Mouse (Mus musculus) lung, embryonic 14.5 days (tissue): ENCODE measurements at regions not wholly inside any gene's neighbourhood (a gene's known extent, or its start where the extent isn't known, plus 50 kb on each side); places are given as distances from the start of the nearest gene placed in this dataset.
A peak's percentile ranks its signal among the peaks of the same experiment; 100 is the strongest.

Source experiments
- ATAC-seq: fragments of 200-750 bp; cut with Nextera tagmentation; 2 replicates; pipeline ENCODE4 v1.8.0; 2017; ENCODE audit warnings: mild to moderate bottlenecking, moderate TSS enrichment, moderate library complexity; ENCODE audit not compliant: insufficient read depth
- DNase-seq: peaks from one replicate; pipeline ENCODE4 v3.0.0-alpha.2; 2015
- H3K27ac ChIP-seq: fragments of 300-500 bp; sonication (generic); 2 replicates; pipeline ENCODE4 v1.5.1; 2014; ENCODE audit warnings: low read depth, mild to moderate bottlenecking, moderate library complexity
- H3K27me3 ChIP-seq: fragments of 300-500 bp; sonication (generic); 2 replicates; pipeline ENCODE4 v1.6.1; 2014; ENCODE audit warnings: low read length, control low read depth; ENCODE audit not compliant: insufficient read depth
- H3K36me3 ChIP-seq: fragments of 300-500 bp; sonication (generic); 2 replicates; pipeline ENCODE4 v1.6.1; 2014; ENCODE audit warnings: control low read depth; ENCODE audit not compliant: insufficient read depth
- H3K4me1 ChIP-seq: fragments of 300-500 bp; sonication (generic); 2 replicates; pipeline ENCODE4 v1.6.1; 2014; ENCODE audit warnings: antibody characterized with exemption, control low read depth; ENCODE audit not compliant: insufficient read depth
- H3K4me2 ChIP-seq: fragments of 300-500 bp; sonication (generic); 2 replicates; pipeline ENCODE4 v1.6.1; 2014; ENCODE audit warnings: mild to moderate bottlenecking
- H3K4me3 ChIP-seq: fragments of 300-500 bp; sonication (generic); 2 replicates; pipeline ENCODE4 v1.5.1; 2014; ENCODE audit warnings: low read depth, low read length
- H3K9ac ChIP-seq: fragments of 300-500 bp; sonication (generic); 2 replicates; pipeline ENCODE4 v1.6.1; 2014
- H3K9me3 ChIP-seq: fragments of 300-500 bp; sonication (generic); 2 replicates; pipeline ENCODE4 v1.6.1; 2016; ENCODE audit warnings: low read depth, low read length, control low read depth
- CTCF ChIP-seq: IDR thresholded peaks from 2 replicates; pipeline ENCODE4 v1.5.1; 2016; ENCODE audit warnings: antibody characterized with exemption, low read depth
- WGBS: fragments of 180-500 bp; shearing (Covaris S2); extraction: QIAGEN DNeasy Blood & Tissue Kit; methylation state at CpG from one replicate; pipeline ENCODE4 v1.1.7; 2014; 5-methylcytosine and 5-hydroxymethylcytosine counted together

DNA sequence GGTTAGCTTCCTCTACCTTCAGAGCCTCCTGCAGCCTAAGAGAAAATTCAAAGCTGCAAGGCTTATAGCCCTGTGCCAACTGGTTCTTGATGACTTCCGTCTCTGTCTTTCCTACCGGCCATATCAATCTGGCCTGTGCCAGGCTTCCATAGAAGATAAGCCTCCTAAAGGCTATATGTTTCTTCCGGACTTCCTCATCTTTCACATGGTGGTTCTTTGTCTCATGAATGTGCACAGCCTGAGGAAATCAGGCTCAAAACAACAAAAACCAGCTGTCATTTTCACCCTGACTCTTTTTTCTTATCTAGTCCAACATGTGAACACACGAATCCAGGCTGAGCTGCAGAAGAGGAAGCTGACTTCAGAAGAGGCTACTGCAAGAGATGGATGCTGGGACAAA is 4748.1 kb downstream of the 9330182O14Rik start:
- Histone ChIP-seq H3K4me3 (no peak overlapping the region), H3K36me3 (no peaks in the 10 kb centered on the region), H3K4me1 (no peaks in the 10 kb centered on the region), H3K9me3 (no peaks in the 10 kb centered on the region), H3K9ac (no peak overlapping the region), H3K27ac (no peak overlapping the region), H3K4me2 (no peak overlapping the region), H3K27me3 (no peaks in the 10 kb centered on the region)
- TF ChIP-seq CTCF = no peak
- DNase-seq = no peak
- 61% methylated on average over 4 of the region's 4 CpGs for WGBS
- ATAC-seq = no peak

DNA sequence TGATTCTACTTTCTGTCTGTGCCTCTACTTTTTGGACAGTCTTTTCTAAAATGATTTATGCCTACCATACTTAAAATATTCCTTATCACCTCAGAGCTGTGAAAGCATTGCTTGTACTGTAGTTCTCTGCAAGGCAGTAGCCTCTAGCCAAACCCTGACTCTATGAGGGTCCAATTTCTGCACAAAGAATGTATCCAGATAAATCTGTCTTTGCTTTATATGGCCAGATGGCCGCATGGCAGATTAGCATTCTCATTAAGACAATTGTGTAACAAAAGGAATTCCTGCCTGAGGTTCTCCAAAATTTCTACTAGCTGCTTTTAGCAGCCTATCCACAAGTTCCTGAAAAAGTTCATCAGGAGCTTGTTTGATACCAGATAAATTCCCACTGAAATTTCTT is 4757.4 kb downstream of the 9330182O14Rik start:
- no peaks in the 10 kb centered on the region for H3K36me3 ChIP-seq
- WGBS = 54% methylated on average over 1 of the region's 1 CpGs
- no peaks in the 10 kb centered on the region for H3K27me3 ChIP-seq
- ATAC-seq = no peak
- H3K4me2 ChIP-seq = no peak overlapping the region
- no peaks in the 10 kb centered on the region for H3K4me1 ChIP-seq
- peak; percentile 21 for DNase-seq
- H3K4me3 ChIP-seq = no peak overlapping the region
- H3K9me3 ChIP-seq = no peaks in the 10 kb centered on the region
- H3K9ac ChIP-seq = no peak overlapping the region
- H3K27ac ChIP-seq = no peak overlapping the region
- no peak for TF ChIP-seq CTCF

DNA sequence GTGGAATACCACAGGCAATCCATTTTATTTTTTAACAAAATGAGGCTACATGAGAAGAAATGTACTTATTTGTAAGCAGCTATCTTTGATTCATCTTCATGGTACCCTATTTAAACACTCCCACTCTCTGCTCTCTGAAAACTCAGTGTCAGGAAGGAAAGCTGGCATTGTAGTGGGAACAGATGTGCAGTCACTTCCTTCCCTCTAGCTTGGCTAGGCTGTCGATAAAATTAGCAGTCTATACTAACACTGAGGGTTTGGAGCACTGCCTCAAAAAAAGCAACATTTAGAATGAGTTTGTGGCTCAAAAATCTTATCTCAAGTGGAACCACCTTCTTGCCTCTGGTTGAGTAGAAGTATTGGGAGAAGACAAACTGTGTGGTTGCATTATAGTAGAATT is 4762.1 kb downstream of the 9330182O14Rik start:
- DNase-seq (peak; percentile 9), ATAC-seq (no peak)
- Histone ChIP-seq H3K4me2 (no peak overlapping the region), H3K4me1 (no peaks in the 10 kb centered on the region), H3K9ac (no peak overlapping the region), H3K27ac (no peak overlapping the region), H3K36me3 (no peaks in the 10 kb centered on the region), H3K27me3 (no peaks in the 10 kb centered on the region), H3K4me3 (no peak overlapping the region), H3K9me3 (no peaks in the 10 kb centered on the region)
- no peak for TF ChIP-seq CTCF
- 54% methylated on average over 1 of the region's 1 CpGs for WGBS

DNA sequence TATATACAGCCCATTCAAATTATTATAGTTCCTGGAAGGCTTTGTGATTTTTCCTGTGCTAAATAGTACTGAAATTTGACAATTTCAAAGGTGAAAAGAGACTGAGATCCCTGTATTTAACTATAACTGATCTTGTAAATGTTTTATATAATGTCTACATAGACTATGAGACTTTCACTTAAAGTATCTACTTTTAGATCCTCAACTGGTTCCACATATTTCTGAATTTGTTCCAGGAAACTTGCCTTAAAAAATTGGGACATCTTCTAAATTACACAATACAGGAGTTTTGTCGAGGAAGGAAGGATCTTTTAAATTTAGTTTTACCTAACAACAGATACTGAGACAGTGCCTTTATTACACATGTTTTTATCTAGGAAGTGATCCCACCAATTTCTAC is 4763.4 kb downstream of the 9330182O14Rik start:
- H3K27ac ChIP-seq = no peak overlapping the region
- no peaks in the 10 kb centered on the region for H3K36me3 ChIP-seq
- no peak overlapping the region for H3K9ac ChIP-seq
- ATAC-seq = no peak
- no peak for TF ChIP-seq CTCF
- H3K9me3 ChIP-seq = no peaks in the 10 kb centered on the region
- no peaks in the 10 kb centered on the region for H3K4me1 ChIP-seq
- H3K27me3 ChIP-seq = no peaks in the 10 kb centered on the region
- 76% methylated on average over 1 of the region's 1 CpGs for WGBS
- DNase-seq = no peak
- no peak overlapping the region for H3K4me3 ChIP-seq
- no peak overlapping the region for H3K4me2 ChIP-seq

DNA sequence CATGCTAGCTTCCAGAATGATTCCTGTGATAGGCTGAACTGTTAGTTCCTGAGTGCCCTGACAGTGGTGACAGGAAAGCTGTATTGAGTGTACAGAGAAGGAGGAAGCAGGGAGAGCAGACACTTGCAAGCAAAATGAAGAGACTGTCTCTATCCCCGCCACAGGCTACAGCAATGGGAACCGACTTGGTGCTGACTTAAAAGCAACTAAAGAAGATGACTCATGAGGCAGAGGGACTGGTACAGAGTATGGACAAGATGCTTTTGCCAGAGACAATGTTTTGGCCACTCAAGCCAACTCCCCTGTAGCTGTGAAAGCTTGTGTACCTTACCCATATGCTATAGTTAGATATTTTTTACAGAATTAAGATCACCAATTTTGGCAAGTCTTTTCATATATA is 4773.0 kb downstream of the 9330182O14Rik start:
- no peaks in the 10 kb centered on the region for H3K9me3 ChIP-seq
- DNase-seq (no peak), ATAC-seq (no peak)
- no peak for TF ChIP-seq CTCF
- no peak overlapping the region for H3K4me2 ChIP-seq
- WGBS = 62% methylated on average over 2 of the region's 2 CpGs
- no peak overlapping the region for H3K27ac ChIP-seq
- H3K9ac ChIP-seq = no peak overlapping the region
- no peak overlapping the region for H3K4me3 ChIP-seq
- no peaks in the 10 kb centered on the region for H3K36me3 ChIP-seq
- no peaks in the 10 kb centered on the region for H3K27me3 ChIP-seq
- no peaks in the 10 kb centered on the region for H3K4me1 ChIP-seq

DNA sequence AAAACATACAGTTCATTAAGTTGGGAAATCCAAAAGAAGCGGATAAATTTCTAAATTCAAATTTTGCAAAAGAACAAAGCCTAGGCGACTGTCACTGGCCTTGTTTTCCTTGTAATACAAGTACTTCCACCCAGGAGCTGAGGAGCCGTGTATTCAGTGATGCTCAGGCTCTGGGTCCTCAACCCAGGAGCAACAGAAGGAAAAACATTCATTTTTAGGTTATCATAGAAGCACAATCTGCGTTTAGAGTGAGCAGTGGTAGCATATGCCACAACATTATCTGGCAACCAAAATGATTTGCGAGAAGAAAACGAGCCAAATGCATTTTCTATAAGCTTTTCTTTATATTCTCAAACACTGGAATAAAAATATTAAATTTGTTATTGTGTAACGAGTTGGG is 4779.3 kb downstream of the 9330182O14Rik start:
- no peak for ATAC-seq

DNA sequence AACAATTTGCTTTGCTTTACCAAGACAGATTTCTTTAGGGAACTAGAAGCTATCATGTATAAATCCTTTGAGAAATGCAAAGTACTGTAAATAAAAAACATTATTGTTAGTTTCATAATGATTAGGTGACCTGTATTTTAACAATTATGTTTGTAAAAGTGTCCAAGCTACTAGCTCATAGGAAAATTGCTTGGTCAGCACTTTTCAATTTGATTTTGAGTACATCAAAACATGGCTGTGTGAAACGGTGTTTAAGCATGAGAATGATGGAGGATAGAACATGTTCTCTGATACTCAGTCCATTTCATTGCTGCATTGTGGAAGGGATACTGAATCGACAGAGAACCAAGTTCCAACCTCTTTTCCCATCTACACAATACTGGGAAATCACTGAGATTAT is 4780.8 kb downstream of the 9330182O14Rik start:
- H3K9me3 ChIP-seq = no peaks in the 10 kb centered on the region
- H3K27ac ChIP-seq = no peak overlapping the region
- TF ChIP-seq CTCF = no peak
- ATAC-seq (no peak), DNase-seq (no peak)
- H3K4me2 ChIP-seq = no peak overlapping the region
- H3K36me3 ChIP-seq = no peaks in the 10 kb centered on the region
- H3K4me3 ChIP-seq = no peak overlapping the region
- 78% methylated on average over 2 of the region's 2 CpGs for WGBS
- no peak overlapping the region for H3K9ac ChIP-seq
- no peaks in the 10 kb centered on the region for H3K27me3 ChIP-seq
- H3K4me1 ChIP-seq = no peaks in the 10 kb centered on the region

More for the DNA sequence above, 4779.3 kb downstream of the 9330182O14Rik start:
- TF ChIP-seq CTCF = no peak
- H3K4me2 ChIP-seq = no peak overlapping the region
- no peak overlapping the region for H3K27ac ChIP-seq
- H3K4me3 ChIP-seq = no peak overlapping the region
- DNase-seq = no peak
- no peaks in the 10 kb centered on the region for H3K4me1 ChIP-seq
- H3K36me3 ChIP-seq = no peaks in the 10 kb centered on the region
- WGBS = 77% methylated on average over 7 of the region's 7 CpGs
- H3K9me3 ChIP-seq = no peaks in the 10 kb centered on the region
- H3K27me3 ChIP-seq = no peaks in the 10 kb centered on the region
- H3K9ac ChIP-seq = no peak overlapping the region

DNA sequence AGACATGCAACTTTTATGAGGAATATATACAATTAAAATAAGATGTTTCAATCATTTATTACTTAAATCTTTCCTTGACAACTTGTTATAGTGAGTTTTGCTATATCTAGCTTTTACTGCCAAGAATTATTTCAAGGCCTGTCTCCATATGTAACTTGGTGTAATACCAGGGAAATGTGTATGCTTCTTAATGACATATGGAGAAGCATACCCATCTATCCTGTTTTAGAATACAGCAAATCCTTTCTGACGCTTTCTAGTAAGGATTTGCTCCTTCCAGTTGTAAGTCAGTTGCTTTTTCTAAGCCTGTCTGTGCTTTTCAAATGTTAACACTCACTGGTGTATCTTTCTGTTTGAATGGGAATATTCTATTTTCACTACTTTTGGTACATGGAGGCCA is 4782.3 kb downstream of the 9330182O14Rik start:
- no peaks in the 10 kb centered on the region for H3K9me3 ChIP-seq
- no peak for ATAC-seq
- WGBS = 67% methylated on average over 1 of the region's 1 CpGs
- H3K4me2 ChIP-seq = no peak overlapping the region
- no peak overlapping the region for H3K27ac ChIP-seq
- no peaks in the 10 kb centered on the region for H3K36me3 ChIP-seq
- TF ChIP-seq CTCF = no peak
- H3K9ac ChIP-seq = no peak overlapping the region
- H3K4me3 ChIP-seq = no peak overlapping the region
- no peak for DNase-seq
- no peaks in the 10 kb centered on the region for H3K4me1 ChIP-seq
- H3K27me3 ChIP-seq = no peaks in the 10 kb centered on the region
